Mouse (Mus musculus) spleen, postnatal 14 days (tissue): Measurements from ENCODE around the gene Mxd4.

Source experiments
- DNase-seq, 2 experiments: peaks; one replicate each; pipeline ENCODE4 v3.0.0; 2021 to 2022; ENCODE audit warnings: low spot score in 2 of 2

The Mxd4 gene

GRCm38 (mm10) chr5:34187601-34188316 lies at the start of gene Mxd4:
Mxd4 (minus strand) TSS chr5:34187720.
- peak; percentile 92 to 93 for DNase-seq

GRCm38 (mm10) chr5:34235898-34236420 lies 48.4 kb upstream of the Mxd4 start:
- peak; percentile 34 to 58 for DNase-seq

GRCm38 (mm10) chr5:34235056-34235455 lies 47.5 kb upstream of the Mxd4 start:
- no peak for DNase-seq

- no peak for DNase-seq
Measured at GRCm38 (mm10) chr5:34233221-34233515, 45.6 kb upstream of the Mxd4 start.

- DNase-seq = no peak
Measured at GRCm38 (mm10) chr5:34232481-34233220, 45.1 kb upstream of the Mxd4 start.

GRCm38 (mm10) chr5:34231901-34232300 lies 44.4 kb upstream of the Mxd4 start:
- DNase-seq = no peak

GRCm38 (mm10) chr5:34230599-34231485 lies 43.3 kb upstream of the Mxd4 start:
- no peak for DNase-seq

GRCm38 (mm10) chr5:34229503-34229902 lies 42.0 kb upstream of the Mxd4 start:
- no peak for DNase-seq

GRCm38 (mm10) chr5:34225516-34225915 lies 38.0 kb upstream of the Mxd4 start:
- no peak for DNase-seq

GRCm38 (mm10) chr5:34224515-34224914 lies 37.0 kb upstream of the Mxd4 start:
- no peak for DNase-seq

GRCm38 (mm10) chr5:34220001-34220400 lies 32.5 kb upstream of the Mxd4 start:
- DNase-seq = no peak

GRCm38 (mm10) chr5:34218672-34219071 lies 31.2 kb upstream of the Mxd4 start:
- no peak for DNase-seq

- no peak for DNase-seq
Measured at GRCm38 (mm10) chr5:34217756-34218155, 30.2 kb upstream of the Mxd4 start.

GRCm38 (mm10) chr5:34216025-34216424 lies 28.5 kb upstream of the Mxd4 start:
- DNase-seq = no peak

GRCm38 (mm10) chr5:34213659-34214058 lies 26.1 kb upstream of the Mxd4 start:
- DNase-seq = no peak

- DNase-seq = peak; percentile 44 to 70
Measured at GRCm38 (mm10) chr5:34210279-34210678, 22.8 kb upstream of the Mxd4 start.

- no peak for DNase-seq
Measured at GRCm38 (mm10) chr5:34207503-34207902, 20.0 kb upstream of the Mxd4 start.

GRCm38 (mm10) chr5:34205788-34206187 lies 18.3 kb upstream of the Mxd4 start:
- no peak for DNase-seq

GRCm38 (mm10) chr5:34204911-34205310 lies 17.4 kb upstream of the Mxd4 start:
- DNase-seq = no peak

- DNase-seq = no peak
Measured at GRCm38 (mm10) chr5:34202006-34202405, 14.5 kb upstream of the Mxd4 start.

GRCm38 (mm10) chr5:34201396-34201795 lies 13.9 kb upstream of the Mxd4 start:
- DNase-seq = no peak

- DNase-seq = no peak
Measured at GRCm38 (mm10) chr5:34198615-34199014, 11.1 kb upstream of the Mxd4 start.
